Mouse (Mus musculus): ENCODE data around the gene Arhgef38. TPM values are rescaled to one million over a fixed set of nuclear protein-coding genes. Genes with fewer than 3 reads are reported as not detected.

Arhgef38 gene
- polyA plus RNA-seq, 1 experiment from 2014 or later = not detected

DNA sequence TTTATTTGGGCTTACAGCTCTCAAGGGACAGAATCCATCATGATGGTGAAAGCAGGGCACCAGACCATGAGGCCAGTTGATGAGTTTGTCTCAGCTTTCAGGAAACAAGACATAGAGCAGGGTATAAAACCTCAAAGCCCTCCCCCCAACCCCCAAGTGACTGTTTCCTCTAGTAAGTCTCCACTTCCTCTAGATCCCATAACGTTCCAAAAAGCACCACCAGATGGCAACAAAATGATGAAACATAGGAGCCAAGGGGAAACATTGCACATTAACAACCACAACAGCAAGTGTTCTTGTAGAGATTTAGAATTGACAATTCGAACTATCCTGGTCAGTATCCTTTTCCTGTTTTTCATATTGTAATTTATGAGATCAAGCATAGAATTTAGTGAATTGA, 123.0 kb downstream of the Arhgef38 start:
- 31% methylated on average over 2 of the region's 2 CpGs for WGBS
- no peak overlapping the region for H3K27ac ChIP-seq (ENCODE audit: low read depth, low read length)
- no peaks in the 10 kb centered on the region for H3K9me3 ChIP-seq (ENCODE audit: control insufficient read depth, low read length)
- no peaks in the 10 kb centered on the region for H3K4me1 ChIP-seq (ENCODE audit: control insufficient read depth, insufficient read depth, low read length)
- no peak overlapping the region for H3K4me2 ChIP-seq (ENCODE audit: low read depth, low read length)
- H3K4me3 ChIP-seq (ENCODE audit: low read depth, low read length) = no peak overlapping the region
- no peaks in the 10 kb centered on the region for H3K27me3 ChIP-seq (ENCODE audit: control insufficient read depth, insufficient read depth, low read length)
- H3K9ac ChIP-seq (replicated peaks; ENCODE audit: low read depth, low read length) = no peak overlapping the region
- ATAC-seq (ENCODE audit: low read depth) = peak; percentile 58
- H3K36me3 ChIP-seq (ENCODE audit: control insufficient read depth, insufficient read depth, low read length) = peaks cover 21% of the 10 kb centered on the region

DNA sequence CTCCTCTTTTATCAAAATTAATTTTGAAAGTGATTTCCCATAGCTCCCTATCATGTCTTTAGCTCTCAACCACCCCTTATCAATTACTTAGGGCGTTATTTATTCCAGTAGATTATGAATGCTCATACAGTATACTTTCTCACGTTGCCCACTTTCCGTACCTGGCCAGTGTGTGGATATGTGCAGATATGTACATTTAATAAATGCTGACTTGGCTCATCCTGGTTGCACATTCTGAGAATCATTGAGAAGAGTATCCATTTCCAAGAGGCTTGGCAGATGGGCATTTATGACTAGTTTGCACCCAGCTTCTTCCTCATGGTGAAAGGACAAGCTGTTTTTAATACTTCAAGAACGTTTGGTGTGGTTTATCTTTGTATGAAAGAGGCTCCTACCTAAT, 124.9 kb downstream of the Arhgef38 start:
- H3K36me3 ChIP-seq (ENCODE audit: control insufficient read depth, insufficient read depth, low read length) = peaks cover 33% of the 10 kb centered on the region
- 97% methylated on average over 4 of the region's 4 CpGs for WGBS
- H3K4me2 ChIP-seq (ENCODE audit: low read depth, low read length) = no peak overlapping the region
- no peak for ATAC-seq (ENCODE audit: low read depth)
- no peak overlapping the region for H3K27ac ChIP-seq (ENCODE audit: low read depth, low read length)
- H3K4me3 ChIP-seq (ENCODE audit: low read depth, low read length) = no peak overlapping the region
- no peaks in the 10 kb centered on the region for H3K27me3 ChIP-seq (ENCODE audit: control insufficient read depth, insufficient read depth, low read length)
- H3K9ac ChIP-seq (replicated peaks; ENCODE audit: low read depth, low read length) = no peak overlapping the region
- no peaks in the 10 kb centered on the region for H3K4me1 ChIP-seq (ENCODE audit: control insufficient read depth, insufficient read depth, low read length)
- H3K9me3 ChIP-seq (ENCODE audit: control insufficient read depth, low read length) = no peaks in the 10 kb centered on the region

DNA sequence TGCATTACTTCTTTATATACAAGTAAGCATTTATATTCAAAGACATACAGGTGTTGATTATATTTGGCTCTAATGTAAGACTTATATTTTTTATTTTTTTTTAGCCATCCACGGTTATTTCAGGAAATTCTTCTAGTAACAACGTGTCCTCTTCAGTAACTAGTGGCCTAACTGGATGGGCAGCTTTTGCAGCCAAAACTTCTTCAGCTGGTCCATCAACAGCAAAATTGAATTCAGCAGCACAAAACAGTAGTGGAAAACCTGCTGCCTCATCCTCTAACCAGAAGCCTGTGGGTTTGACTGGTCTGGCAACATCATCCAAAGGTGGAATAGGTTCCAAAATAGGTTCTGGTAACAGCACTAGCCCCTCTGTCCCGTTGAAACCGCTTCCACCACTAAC, 126.0 kb downstream of the Arhgef38 start:
- Histone ChIP-seq H3K4me2 (ENCODE audit: low read depth, low read length) (no peak overlapping the region), H3K27me3 (ENCODE audit: control insufficient read depth, insufficient read depth, low read length) (no peaks in the 10 kb centered on the region), H3K4me1 (ENCODE audit: control insufficient read depth, insufficient read depth, low read length) (no peaks in the 10 kb centered on the region), H3K9ac (replicated peaks; ENCODE audit: low read depth, low read length) (no peak overlapping the region), H3K36me3 (ENCODE audit: control insufficient read depth, insufficient read depth, low read length) (peaks cover 36% of the 10 kb centered on the region), H3K27ac (ENCODE audit: low read depth, low read length) (no peak overlapping the region), H3K9me3 (ENCODE audit: control insufficient read depth, low read length) (no peaks in the 10 kb centered on the region), H3K4me3 (ENCODE audit: low read depth, low read length) (no peak overlapping the region)
- 97% methylated on average over 4 of the region's 4 CpGs for WGBS
- no peak for ATAC-seq (ENCODE audit: low read depth)

DNA sequence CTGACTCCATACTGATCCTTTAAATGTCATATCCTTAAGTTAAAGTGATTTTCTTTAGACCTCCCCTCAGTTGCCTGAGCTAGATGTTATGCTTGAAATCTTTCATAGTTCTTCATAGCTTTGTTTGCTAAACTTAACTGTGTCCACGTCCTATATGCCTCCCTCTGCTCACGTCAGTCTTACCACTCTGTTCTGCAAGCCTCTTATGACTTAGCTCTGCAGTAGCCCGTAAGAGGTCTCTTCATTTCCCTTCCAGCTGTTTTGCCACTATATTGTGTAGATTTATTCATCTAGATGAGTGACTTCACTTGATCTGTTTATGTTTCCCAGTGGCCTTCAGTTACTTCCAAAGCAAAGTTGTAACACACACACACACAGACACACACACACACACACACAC, 130.3 kb downstream of the Arhgef38 start:
- Histone ChIP-seq H3K36me3 (ENCODE audit: control insufficient read depth, insufficient read depth, low read length) (peaks cover 55% of the 10 kb centered on the region), H3K9me3 (ENCODE audit: control insufficient read depth, low read length) (no peaks in the 10 kb centered on the region), H3K9ac (replicated peaks; ENCODE audit: low read depth, low read length) (no peak overlapping the region), H3K27me3 (ENCODE audit: control insufficient read depth, insufficient read depth, low read length) (no peaks in the 10 kb centered on the region), H3K4me1 (ENCODE audit: control insufficient read depth, insufficient read depth, low read length) (no peaks in the 10 kb centered on the region), H3K27ac (ENCODE audit: low read depth, low read length) (no peak overlapping the region), H3K4me3 (ENCODE audit: low read depth, low read length) (no peak overlapping the region), H3K4me2 (ENCODE audit: low read depth, low read length) (no peak overlapping the region)
- 93% methylated on average over 3 of the region's 3 CpGs for WGBS
- ATAC-seq (ENCODE audit: low read depth) = no peak

DNA sequence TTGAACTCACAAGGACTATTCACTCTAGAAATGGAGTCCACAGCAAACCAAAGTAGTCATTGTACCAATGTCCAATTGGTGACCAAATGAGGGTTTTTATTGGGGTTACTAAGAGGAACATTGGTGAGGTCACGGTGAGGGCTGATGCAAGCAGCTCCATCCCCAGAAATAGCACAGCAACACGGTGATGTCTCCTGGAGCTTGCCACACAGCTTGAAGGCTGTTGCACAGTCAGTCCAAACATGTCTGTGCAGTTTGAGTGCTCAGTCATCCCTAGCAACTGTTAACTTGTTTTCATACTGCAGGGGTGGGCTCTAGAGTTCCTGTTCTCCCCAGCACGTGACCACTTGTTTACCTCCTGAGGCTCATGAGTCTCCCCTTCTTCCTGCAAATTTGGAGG, 131.0 kb downstream of the Arhgef38 start:
- Histone ChIP-seq H3K4me2 (ENCODE audit: low read depth, low read length) (no peak overlapping the region), H3K9ac (replicated peaks; ENCODE audit: low read depth, low read length) (no peak overlapping the region), H3K27me3 (ENCODE audit: control insufficient read depth, insufficient read depth, low read length) (no peaks in the 10 kb centered on the region), H3K4me1 (ENCODE audit: control insufficient read depth, insufficient read depth, low read length) (no peaks in the 10 kb centered on the region), H3K4me3 (ENCODE audit: low read depth, low read length) (no peak overlapping the region), H3K27ac (ENCODE audit: low read depth, low read length) (no peak overlapping the region), H3K9me3 (ENCODE audit: control insufficient read depth, low read length) (no peaks in the 10 kb centered on the region), H3K36me3 (ENCODE audit: control insufficient read depth, insufficient read depth, low read length) (peaks cover 51% of the 10 kb centered on the region)
- WGBS = 85% methylated on average over 3 of the region's 3 CpGs
- no peak for ATAC-seq (ENCODE audit: low read depth)

DNA sequence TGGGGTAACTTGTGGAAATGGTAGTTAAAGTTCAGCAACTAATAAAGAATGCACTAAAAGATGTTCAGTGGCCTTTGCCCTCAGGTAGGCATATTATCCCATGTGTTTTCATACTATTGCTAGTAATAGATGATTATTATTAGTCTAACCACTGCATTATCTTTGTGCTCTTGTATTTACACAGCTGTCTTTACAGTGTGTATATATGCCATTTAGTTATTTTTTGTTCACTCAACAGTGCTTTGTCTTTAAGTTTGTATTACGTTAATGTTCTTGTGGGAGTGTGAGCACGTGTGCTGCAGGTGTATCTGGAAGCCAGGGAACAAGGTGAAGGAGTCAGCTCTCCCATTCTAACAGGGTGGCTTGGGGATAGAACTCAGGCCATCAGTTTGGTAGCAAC, 135.8 kb downstream of the Arhgef38 start:
- ATAC-seq (ENCODE audit: low read depth) = no peak
- Histone ChIP-seq H3K27me3 (ENCODE audit: control insufficient read depth, insufficient read depth, low read length) (no peaks in the 10 kb centered on the region), H3K4me3 (ENCODE audit: low read depth, low read length) (no peak overlapping the region), H3K27ac (ENCODE audit: low read depth, low read length) (no peak overlapping the region), H3K9me3 (ENCODE audit: control insufficient read depth, low read length) (no peaks in the 10 kb centered on the region), H3K9ac (replicated peaks; ENCODE audit: low read depth, low read length) (no peak overlapping the region), H3K36me3 (ENCODE audit: control insufficient read depth, insufficient read depth, low read length) (peaks cover 23% of the 10 kb centered on the region), H3K4me2 (ENCODE audit: low read depth, low read length) (no peak overlapping the region), H3K4me1 (ENCODE audit: control insufficient read depth, insufficient read depth, low read length) (no peaks in the 10 kb centered on the region)
- 93% methylated on average over 2 of the region's 2 CpGs for WGBS

DNA sequence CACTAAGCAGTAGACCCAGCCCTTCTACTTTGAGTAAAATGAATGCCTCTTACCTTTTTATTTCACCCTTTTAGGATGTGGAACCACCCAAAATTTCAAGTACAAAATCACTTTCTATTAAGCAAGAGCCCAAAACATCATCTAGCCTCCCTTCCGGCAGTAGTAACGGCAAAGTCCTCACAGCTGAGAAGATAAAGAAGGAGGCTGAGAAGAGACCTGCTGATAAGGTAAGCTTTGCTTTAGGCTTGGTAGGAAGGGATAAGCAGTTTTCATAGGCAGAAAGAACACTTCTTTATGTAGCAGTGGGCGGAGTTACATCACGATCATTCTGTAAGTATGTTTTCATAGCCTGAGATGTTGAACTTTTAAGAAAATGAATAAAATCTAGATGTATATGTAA, 136.4 kb downstream of the Arhgef38 start:
- Histone ChIP-seq H3K27me3 (ENCODE audit: control insufficient read depth, insufficient read depth, low read length) (no peaks in the 10 kb centered on the region), H3K4me2 (ENCODE audit: low read depth, low read length) (no peak overlapping the region), H3K36me3 (ENCODE audit: control insufficient read depth, insufficient read depth, low read length) (peaks cover 21% of the 10 kb centered on the region), H3K9me3 (ENCODE audit: control insufficient read depth, low read length) (no peaks in the 10 kb centered on the region), H3K4me3 (ENCODE audit: low read depth, low read length) (no peak overlapping the region), H3K9ac (replicated peaks; ENCODE audit: low read depth, low read length) (no peak overlapping the region), H3K4me1 (ENCODE audit: control insufficient read depth, insufficient read depth, low read length) (peaks cover 3% of the 10 kb centered on the region; the same call in 1 of the 2 replicates), H3K27ac (ENCODE audit: low read depth, low read length) (no peak overlapping the region)
- no peak for ATAC-seq (ENCODE audit: low read depth)
- 97% methylated on average over 4 of the region's 4 CpGs for WGBS

DNA sequence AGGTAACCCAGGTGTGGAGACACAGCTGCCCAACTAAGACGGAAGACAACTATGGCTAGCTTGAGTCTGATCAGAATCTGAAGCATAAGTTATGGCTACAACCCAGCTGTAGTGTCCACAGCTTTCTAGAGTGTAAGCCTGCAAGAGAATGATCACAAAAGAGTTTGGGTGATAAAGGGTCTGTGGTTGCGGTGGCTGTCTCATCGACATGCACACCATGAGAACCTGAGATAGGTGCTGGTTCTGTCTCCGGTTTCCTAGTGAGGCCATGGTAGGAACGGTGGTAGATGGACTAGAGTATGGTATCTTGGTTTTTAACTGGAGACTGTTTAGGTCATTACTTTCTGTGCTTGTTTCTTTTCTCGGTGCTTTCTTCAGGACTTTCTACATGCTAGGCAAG, 136.8 kb downstream of the Arhgef38 start:
- Histone ChIP-seq H3K4me2 (ENCODE audit: low read depth, low read length) (no peak overlapping the region), H3K4me1 (ENCODE audit: control insufficient read depth, insufficient read depth, low read length) (peaks cover 6% of the 10 kb centered on the region; the same call in 1 of the 2 replicates), H3K9me3 (ENCODE audit: control insufficient read depth, low read length) (no peaks in the 10 kb centered on the region), H3K27ac (ENCODE audit: low read depth, low read length) (no peak overlapping the region), H3K36me3 (ENCODE audit: control insufficient read depth, insufficient read depth, low read length) (peaks cover 21% of the 10 kb centered on the region), H3K27me3 (ENCODE audit: control insufficient read depth, insufficient read depth, low read length) (no peaks in the 10 kb centered on the region), H3K4me3 (ENCODE audit: low read depth, low read length) (no peak overlapping the region), H3K9ac (replicated peaks; ENCODE audit: low read depth, low read length) (no peak overlapping the region)
- WGBS = 99% methylated on average over 6 of the region's 6 CpGs
- no peak for ATAC-seq (ENCODE audit: low read depth)

DNA sequence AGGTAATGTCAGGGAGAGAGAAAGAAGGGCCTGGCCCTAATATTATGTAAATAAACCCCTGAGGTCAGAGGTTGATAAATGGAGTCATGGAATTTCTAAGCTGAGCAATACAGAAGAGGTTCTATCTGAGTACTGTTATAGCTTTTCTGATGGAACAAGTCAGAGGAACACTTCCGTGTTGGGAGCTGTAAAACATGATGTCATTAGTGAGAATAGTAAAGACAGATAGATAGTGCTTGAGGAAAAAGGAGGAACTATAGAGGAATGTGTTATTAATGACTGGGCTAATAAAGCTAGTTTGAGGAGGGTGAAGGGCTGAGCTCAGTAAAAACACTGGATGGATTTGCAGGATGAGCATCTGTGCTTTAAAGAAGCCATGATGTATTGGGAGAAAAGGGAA, 140.4 kb downstream of the Arhgef38 start:
- no peak overlapping the region for H3K4me2 ChIP-seq (ENCODE audit: low read depth, low read length)
- peaks cover 3% of the 10 kb centered on the region; the same call in 1 of the 2 replicates for H3K36me3 ChIP-seq (ENCODE audit: control insufficient read depth, insufficient read depth, low read length)
- no peak overlapping the region for H3K9ac ChIP-seq (replicated peaks; ENCODE audit: low read depth, low read length)
- H3K4me3 ChIP-seq (ENCODE audit: low read depth, low read length) = no peak overlapping the region
- ATAC-seq (ENCODE audit: low read depth) = no peak
- no peak overlapping the region for H3K27ac ChIP-seq (ENCODE audit: low read depth, low read length)
- H3K9me3 ChIP-seq (ENCODE audit: control insufficient read depth, low read length) = no peaks in the 10 kb centered on the region
- H3K4me1 ChIP-seq (ENCODE audit: control insufficient read depth, insufficient read depth, low read length) = peaks cover 12% of the 10 kb centered on the region; the same call in 1 of the 2 replicates
- H3K27me3 ChIP-seq (ENCODE audit: control insufficient read depth, insufficient read depth, low read length) = no peaks in the 10 kb centered on the region
- WGBS = 39% methylated on average over 1 of the region's 1 CpGs

DNA sequence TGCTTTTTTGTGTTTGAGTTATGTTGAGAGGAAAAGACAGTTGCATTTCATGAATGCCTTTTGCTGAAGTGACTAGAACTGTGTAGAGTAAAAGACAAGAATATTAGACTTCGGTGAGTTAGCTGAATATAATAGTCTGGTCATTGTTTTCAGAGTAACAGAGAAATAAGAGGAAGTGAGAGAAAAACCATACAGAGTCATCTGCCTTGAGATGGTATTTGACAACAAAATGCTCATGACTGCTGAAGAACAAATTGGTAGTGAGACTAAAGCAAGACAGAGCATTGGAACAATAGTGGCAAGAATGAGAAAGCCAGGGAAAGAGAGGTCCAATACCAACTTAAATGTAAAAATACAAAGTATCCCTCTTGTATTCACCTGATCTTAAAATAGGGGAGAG, 141.8 kb downstream of the Arhgef38 start:
- no peak for ATAC-seq (ENCODE audit: low read depth)
- Histone ChIP-seq H3K36me3 (ENCODE audit: control insufficient read depth, insufficient read depth, low read length) (no peaks in the 10 kb centered on the region; the same call in 1 of the 2 replicates), H3K27ac (ENCODE audit: low read depth, low read length) (no peak overlapping the region), H3K4me3 (ENCODE audit: low read depth, low read length) (peak overlapping the region; percentile 63), H3K4me1 (ENCODE audit: control insufficient read depth, insufficient read depth, low read length) (peaks cover 12% of the 10 kb centered on the region; the same call in 1 of the 2 replicates), H3K9ac (replicated peaks; ENCODE audit: low read depth, low read length) (no peak overlapping the region), H3K9me3 (ENCODE audit: control insufficient read depth, low read length) (no peaks in the 10 kb centered on the region), H3K4me2 (ENCODE audit: low read depth, low read length) (peak overlapping the region; percentile 68), H3K27me3 (ENCODE audit: control insufficient read depth, insufficient read depth, low read length) (no peaks in the 10 kb centered on the region)
- whole genome bisulfite sequencing = 87% methylated on average over 1 of the region's 1 CpGs
